Mouse (Mus musculus) forebrain, embryonic 16.5 days (tissue): Measurements from ENCODE around the gene Gm20388. TPM values are rescaled to one million over a fixed set of nuclear protein-coding genes. Genes with fewer than 3 reads are reported as not detected.

Source experiments
- ATAC-seq: fragments of 200-750 bp; cut with Nextera tagmentation; 2 replicates; pipeline ENCODE4 v1.8.0; 2017; ENCODE audit warnings: mild to moderate bottlenecking, moderate library complexity
- H3K27ac ChIP-seq: fragments of 300-500 bp; sonication (generic); 2 replicates; pipeline ENCODE4 v1.5.1; 2014; ENCODE audit warnings: low read length, control low read depth
- H3K27me3 ChIP-seq: fragments of 300-500 bp; sonication (generic); replicated peaks from 2 replicates; pipeline ENCODE4 v1.6.1; 2014; ENCODE audit warnings: low read length; ENCODE audit not compliant: control insufficient read depth, insufficient read depth
- H3K36me3 ChIP-seq: fragments of 300-500 bp; sonication (generic); 2 replicates; pipeline ENCODE4 v1.6.1; 2014; ENCODE audit not compliant: control insufficient read depth, insufficient read depth
- H3K4me1 ChIP-seq: fragments of 300-500 bp; sonication (generic); replicated peaks from 2 replicates; pipeline ENCODE4 v1.6.1; 2014; ENCODE audit warnings: low read length; ENCODE audit not compliant: control insufficient read depth, insufficient read depth
- H3K4me2 ChIP-seq: fragments of 300-500 bp; sonication (generic); 2 replicates; pipeline ENCODE4 v1.6.1; 2014; ENCODE audit warnings: mild to moderate bottlenecking, low read length, control low read depth
- H3K4me3 ChIP-seq: fragments of 300-500 bp; sonication (generic); replicated peaks from 2 replicates; pipeline ENCODE4 v1.5.1; 2014; ENCODE audit warnings: mild to moderate bottlenecking, low read length, control low read depth
- H3K9ac ChIP-seq: fragments of 300-500 bp; sonication (generic); replicated peaks from 2 replicates; pipeline ENCODE4 v1.6.1; 2014; ENCODE audit warnings: low read depth, low read length, control low read depth
- H3K9me3 ChIP-seq: fragments of 300-500 bp; sonication (generic); 2 replicates; pipeline ENCODE4 v1.6.1; 2016; ENCODE audit warnings: low read length; ENCODE audit not compliant: control insufficient read depth
- WGBS: fragments of 180-500 bp; shearing (Covaris S2); extraction: QIAGEN DNeasy Blood & Tissue Kit; methylation state at CpG from one replicate; pipeline ENCODE4 v1.1.7; 2014; 5-methylcytosine and 5-hydroxymethylcytosine counted together
- polyA plus RNA-seq: library from polyadenylated mRNA; unstranded; fragments of >200 nt; fragmentation: Nextera tagmentation; extraction: Ambion mirVana; gene quantifications from 2 replicates; pipeline ENCODE4 v1.2.1, GENCODE M21; 2015

Gene Gm20388
- polyA plus RNA-seq, 1 experiment from 2014 or later: 4.7 TPM

- peak within 1 kb of the TSS; percentile 92 for H3K4me2 ChIP-seq
- H3K4me3 ChIP-seq: peak within 1 kb of the TSS; percentile 77
- peaks cover 28% of the 10 kb centered on the region for H3K4me1 ChIP-seq
- no peaks in the 10 kb centered on the region for H3K36me3 ChIP-seq
- peak within 1 kb of the TSS; percentile 78 for H3K9ac ChIP-seq
- no peaks in the 10 kb centered on the region for H3K9me3 ChIP-seq
- H3K27ac ChIP-seq: no peak within 1 kb of the TSS
- peaks cover 20% of the 10 kb centered on the region for H3K27me3 ChIP-seq
- WGBS: 4% methylated on average over 12 of the region's 12 CpGs
- ATAC-seq: no peak
Measured at GRCm38 (mm10) chr8:121729323-121729722, 1818.7 kb downstream of the Gm20388 start, which contains the start of gene Jph3. TSS of gene Jph3 (plus strand) at chr8:121729623.

GRCm38 (mm10) chr8:121729754-121730153, 1819.1 kb downstream of the Gm20388 start:
- H3K4me2 ChIP-seq: peak overlapping the region; percentile 72
- H3K9me3 ChIP-seq: no peaks in the 10 kb centered on the region
- H3K4me1 ChIP-seq: peaks cover 28% of the 10 kb centered on the region
- H3K36me3 ChIP-seq: no peaks in the 10 kb centered on the region
- H3K4me3 ChIP-seq: peak overlapping the region; percentile 77
- ATAC-seq: peak; percentile 30; the same call in 1 of the 2 replicates
- peak overlapping the region; percentile 78 for H3K9ac ChIP-seq
- H3K27me3 ChIP-seq: peaks cover 20% of the 10 kb centered on the region
- no peak overlapping the region for H3K27ac ChIP-seq
- 0% methylated on average over 30 of the region's 54 CpGs for WGBS

- peak overlapping the region; percentile 92 for H3K4me2 ChIP-seq
- peak; percentile 16; the same call in 1 of the 2 replicates for ATAC-seq
- no peak overlapping the region for H3K27ac ChIP-seq
- H3K4me1 ChIP-seq: peaks cover 28% of the 10 kb centered on the region
- H3K36me3 ChIP-seq: no peaks in the 10 kb centered on the region
- peaks cover 20% of the 10 kb centered on the region for H3K27me3 ChIP-seq
- peak overlapping the region; percentile 78 for H3K9ac ChIP-seq
- no peaks in the 10 kb centered on the region for H3K9me3 ChIP-seq
- WGBS: under 1% methylated on average over 26 of the region's 60 CpGs
- H3K4me3 ChIP-seq: peak overlapping the region; percentile 77
Measured at GRCm38 (mm10) chr8:121730170-121730569, 1819.5 kb downstream of the Gm20388 start.

- Histone ChIP-seq H3K27ac (peak overlapping the region; percentile 14; the same call in 1 of the 2 replicates), H3K9ac (peak overlapping the region; percentile 78), H3K9me3 (no peaks in the 10 kb centered on the region), H3K4me2 (peak overlapping the region; percentile 92), H3K4me1 (peaks cover 28% of the 10 kb centered on the region), H3K27me3 (peaks cover 20% of the 10 kb centered on the region), H3K36me3 (no peaks in the 10 kb centered on the region), H3K4me3 (peak overlapping the region; percentile 77)
- ATAC-seq: no peak
- 0% methylated on average over 37 of the region's 37 CpGs for WGBS
Measured at GRCm38 (mm10) chr8:121730646-121731045, 1820.0 kb downstream of the Gm20388 start.

- H3K27me3 ChIP-seq: peaks cover 20% of the 10 kb centered on the region
- peak overlapping the region; percentile 77 for H3K4me3 ChIP-seq
- no peaks in the 10 kb centered on the region for H3K36me3 ChIP-seq
- H3K27ac ChIP-seq: no peak overlapping the region; the same call in none of the 2 replicates
- WGBS: 4% methylated on average over 11 of the region's 11 CpGs
- no peak; the same call in 1 of the 2 replicates for ATAC-seq
- peak overlapping the region; percentile 78 for H3K9ac ChIP-seq
- H3K4me2 ChIP-seq: peak overlapping the region; percentile 92
- no peaks in the 10 kb centered on the region for H3K9me3 ChIP-seq
- H3K4me1 ChIP-seq: peaks cover 28% of the 10 kb centered on the region
Measured at GRCm38 (mm10) chr8:121731060-121731459, 1820.4 kb downstream of the Gm20388 start.

GRCm38 (mm10) chr8:121731471-121732333, 1821.1 kb downstream of the Gm20388 start:
- ATAC-seq: peak; percentile 35

GRCm38 (mm10) chr8:121732334-121732665, 1821.7 kb downstream of the Gm20388 start:
- H3K36me3 ChIP-seq: no peaks in the 10 kb centered on the region

More at GRCm38 (mm10) chr8:121731471-121732333, 1821.1 kb downstream of the Gm20388 start:
- 3% methylated on average over 26 of the region's 26 CpGs for WGBS
- peak overlapping the region; percentile 92 for H3K4me2 ChIP-seq
- H3K9ac ChIP-seq: peak overlapping the region; percentile 78
- H3K36me3 ChIP-seq: no peaks in the 10 kb centered on the region
- peaks cover 28% of the 10 kb centered on the region for H3K4me1 ChIP-seq
- peaks cover 20% of the 10 kb centered on the region for H3K27me3 ChIP-seq
- no peak overlapping the region; the same call in 1 of the 2 replicates for H3K27ac ChIP-seq
- no peaks in the 10 kb centered on the region for H3K9me3 ChIP-seq
- H3K4me3 ChIP-seq: peak overlapping the region; percentile 77

GRCm38 (mm10) chr8:121734262-121734661, 1823.6 kb downstream of the Gm20388 start:
- WGBS: 90% methylated on average over 16 of the region's 16 CpGs

More at GRCm38 (mm10) chr8:121732334-121732665, 1821.7 kb downstream of the Gm20388 start:
- Histone ChIP-seq H3K4me1 (peaks cover 28% of the 10 kb centered on the region), H3K9ac (peak overlapping the region; percentile 78), H3K4me3 (peak overlapping the region; percentile 77), H3K27me3 (peaks cover 20% of the 10 kb centered on the region), H3K27ac (no peak overlapping the region), H3K9me3 (no peaks in the 10 kb centered on the region), H3K4me2 (peak overlapping the region; percentile 92)
- 48% methylated on average over 4 of the region's 4 CpGs for WGBS
- ATAC-seq: no peak

GRCm38 (mm10) chr8:121736236-121736635, 1825.6 kb downstream of the Gm20388 start:
- Histone ChIP-seq H3K4me2 (no peak overlapping the region), H3K27ac (no peak overlapping the region), H3K4me1 (peaks cover 18% of the 10 kb centered on the region), H3K36me3 (no peaks in the 10 kb centered on the region), H3K4me3 (no peak overlapping the region), H3K9ac (no peak overlapping the region), H3K27me3 (peaks cover 3% of the 10 kb centered on the region), H3K9me3 (no peaks in the 10 kb centered on the region)
- WGBS: 19% methylated on average over 7 of the region's 7 CpGs
- no peak for ATAC-seq

More at GRCm38 (mm10) chr8:121734262-121734661, 1823.6 kb downstream of the Gm20388 start:
- no peak overlapping the region for H3K9ac ChIP-seq
- peaks cover 12% of the 10 kb centered on the region for H3K27me3 ChIP-seq
- no peak overlapping the region for H3K27ac ChIP-seq
- no peak overlapping the region for H3K4me2 ChIP-seq
- no peak for ATAC-seq
- H3K36me3 ChIP-seq: no peaks in the 10 kb centered on the region
- H3K9me3 ChIP-seq: no peaks in the 10 kb centered on the region
- peaks cover 28% of the 10 kb centered on the region for H3K4me1 ChIP-seq
- H3K4me3 ChIP-seq: no peak overlapping the region
